Mouse (Mus musculus) left cerebral cortex, adult 9 months (tissue): ENCODE measurements around the gene Gm732.

Experiments used
- DNase-seq, 2 experiments: peaks; one replicate each; pipeline ENCODE4 v3.0.0; 2022; ENCODE audit warnings: low spot score in 2 of 2

The Gm732 gene

DNA sequence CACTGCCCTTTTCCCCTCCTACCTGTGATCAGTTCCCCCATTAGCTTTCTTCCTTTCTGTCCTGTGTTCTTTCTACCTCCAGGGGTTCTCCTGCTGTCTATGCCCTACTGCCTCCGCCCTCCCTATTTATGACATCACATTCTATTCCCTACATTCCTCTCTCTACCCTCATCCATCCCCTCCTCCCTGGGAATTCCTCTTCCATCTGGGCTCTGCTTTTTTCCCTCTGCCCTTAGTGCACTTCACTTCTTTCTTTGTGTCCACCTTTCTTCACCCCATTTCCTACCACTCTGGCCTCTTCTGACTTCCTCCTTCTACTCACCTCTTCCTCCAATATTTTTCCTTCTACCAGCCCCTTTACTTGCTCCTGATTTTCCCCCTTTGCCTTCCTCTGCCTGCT, at the start of gene Gm732:
Gm732 (minus strand) TSS at position 101 of the 400 bp plus-strand sequence.
- DNase-seq = no peak
